Comparison of ENCODE assay signal across 22 mouse cellular contexts in the genomic region with DNA sequence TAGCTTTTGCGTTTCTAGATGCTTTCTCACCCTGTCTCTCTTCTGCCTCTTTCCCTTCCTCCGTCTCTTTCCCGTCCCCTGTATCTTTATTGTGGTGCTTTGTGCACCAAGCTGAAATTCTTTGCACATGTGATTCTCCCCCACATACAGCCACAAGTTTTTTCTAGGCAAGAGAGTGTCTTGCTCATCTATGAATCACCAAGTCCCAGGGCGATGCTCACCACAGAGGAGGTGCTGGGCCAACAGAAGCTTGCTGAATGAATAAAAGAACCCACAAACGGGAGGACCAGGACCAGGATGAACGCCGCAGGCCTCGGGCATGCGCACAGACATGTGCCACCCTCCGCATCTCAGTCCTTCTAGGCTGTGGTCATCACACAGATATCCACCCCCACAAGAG. TPM values are rescaled to one million over a fixed set of nuclear protein-coding genes. Genes with fewer than 3 reads are reported as not detected.
DNase-seq lines count a peak whose midpoint lies in the region; ATAC-seq and TF ChIP-seq lines count a peak whose summit lies in the region.
"Had no signal": no experiment of that assay in that cellular context is flagged by ENCODE, and none has a peak within 500 bp of the region (broad histone marks: within the 10 kb centered on the region; RNA-seq: fewer than 3 reads in every experiment).

No protein-coding gene starts in this region.

- H3K9ac ChIP-seq in embryonic facial prominence, embryonic 12.5 days, result no peak overlapping the region
- H3K9ac ChIP-seq: forebrain, embryonic 12.5 days; heart, embryonic 15.5 days; liver, embryonic 12.5 days; lung, embryonic 14.5 days; stomach, embryonic 15.5 days had no signal

- H3K4me1 ChIP-seq in embryonic facial prominence, embryonic 12.5 days, result peaks cover under 1% of the 10 kb centered on the region; the same call in 1 of the 2 replicates
- H3K4me1 ChIP-seq in embryonic facial prominence, embryonic 10.5 days, result peaks cover 6% of the 10 kb centered on the region
- no peaks in the 10 kb centered on the region for H3K4me1 ChIP-seq in thymus, adult 2 months (replicated peaks; ENCODE audit: control insufficient read depth, insufficient read depth, low read length)
- H3K4me1 ChIP-seq: forebrain, embryonic 12.5 days; heart, embryonic 15.5 days; liver, embryonic 12.5 days; stomach, embryonic 15.5 days had no signal

- peak overlapping the region; percentile 9; the same call in 1 of the 2 replicates for H3K4me2 ChIP-seq in embryonic facial prominence, embryonic 12.5 days (replicated peaks)
- peak overlapping the region; percentile 90 for H3K4me2 ChIP-seq in myocyte (ENCODE audit: low read depth)
- H3K4me2 ChIP-seq: forebrain, embryonic 12.5 days; heart, embryonic 15.5 days; liver, embryonic 12.5 days; lung, embryonic 14.5 days; midbrain, embryonic 11.5 days; stomach, embryonic 15.5 days had no signal

- H3K27ac ChIP-seq in embryonic facial prominence, embryonic 12.5 days, result no peak overlapping the region
- H3K27ac ChIP-seq in embryonic facial prominence, embryonic 10.5 days (replicated peaks), result no peak overlapping the region
- no peak overlapping the region for H3K27ac ChIP-seq in thymus, adult 2 months (ENCODE audit: control insufficient read depth, insufficient read depth, low read length)
- H3K27ac ChIP-seq: forebrain, embryonic 12.5 days; heart, adult 2 months; heart, embryonic 15.5 days; hindbrain, embryonic 10.5 days; liver, embryonic 12.5 days; macrophage; stomach, embryonic 15.5 days had no signal

- no peak overlapping the region for H3ac ChIP-seq in myocyte (ENCODE audit: control insufficient read depth, insufficient read length)

- H3K9me3 ChIP-seq in embryonic facial prominence, embryonic 12.5 days, result no peaks in the 10 kb centered on the region
- no peaks in the 10 kb centered on the region for H3K9me3 ChIP-seq in embryonic facial prominence, embryonic 10.5 days
- H3K9me3 ChIP-seq: forebrain, embryonic 12.5 days; heart, embryonic 15.5 days; hindbrain, embryonic 10.5 days; liver, embryonic 12.5 days; stomach, embryonic 15.5 days had no signal

- TF ChIP-seq CTCF in thymus, adult 2 months (IDR thresholded peaks at IDR 0.05; ENCODE audit: borderline replicate concordance, control insufficient read depth, extremely low read depth, insufficient read depth, low read length, poor library complexity), result no peak

- H3K36me3 ChIP-seq in embryonic facial prominence, embryonic 12.5 days, result no peaks in the 10 kb centered on the region
- H3K36me3 ChIP-seq in embryonic facial prominence, embryonic 10.5 days (replicated peaks), result no peaks in the 10 kb centered on the region
- H3K36me3 ChIP-seq in myocyte (ENCODE audit: control insufficient read depth, insufficient read depth), result no peaks in the 10 kb centered on the region
- no peaks in the 10 kb centered on the region for H3K36me3 ChIP-seq in thymus, adult 2 months (ENCODE audit: control insufficient read depth, insufficient read depth, low read length)
- H3K36me3 ChIP-seq: forebrain, embryonic 12.5 days; heart, embryonic 15.5 days; hindbrain, embryonic 10.5 days; liver, embryonic 12.5 days; stomach, embryonic 15.5 days had no signal

- H3K79me2 ChIP-seq in myocyte (ENCODE audit: control insufficient read depth, insufficient read depth), result no peaks in the 10 kb centered on the region

- 76% methylated on average over 10 of the region's 10 CpGs for WGBS in embryonic facial prominence, embryonic 12.5 days
- 88% methylated on average over 10 of the region's 10 CpGs for WGBS in embryonic facial prominence, embryonic 10.5 days
- 86% methylated on average over 10 of the region's 10 CpGs for WGBS in thymus, adult 2 months

- intact Hi-C loops in heart, postnatal 10 days (cut with DNase I), result no loop called here

- no peak for ATAC-seq in embryonic facial prominence, embryonic 12.5 days (ENCODE audit: insufficient number of reproducible peaks, insufficient read depth, low FRiP score, low TSS enrichment)
- ATAC-seq: liver, embryonic 12.5 days had no signal

- H3K4me3 ChIP-seq in embryonic facial prominence, embryonic 12.5 days, result no peak overlapping the region
- no peak overlapping the region for H3K4me3 ChIP-seq in embryonic facial prominence, embryonic 10.5 days
- H3K4me3 ChIP-seq in myocyte, result no peak overlapping the region
- no peak overlapping the region for H3K4me3 ChIP-seq in thymus, adult 2 months (ENCODE audit: control insufficient read depth, insufficient read depth, low read length)
- H3K4me3 ChIP-seq: forebrain, embryonic 12.5 days; heart, adult 2 months; heart, embryonic 15.5 days; hindbrain, embryonic 10.5 days; liver, embryonic 12.5 days; stomach, embryonic 15.5 days had no signal

- no peak for DNase-seq in embryonic facial prominence, embryonic 10.5 days (ENCODE audit: low spot score)
- DNase-seq in right cerebral cortex, adult 18-20 months, result peak; percentile 60
- no peak for DNase-seq in right cerebral cortex, postnatal 14 days
- DNase-seq in NIH3T3 (ENCODE audit: low read depth), result peak; percentile 91
- DNase-seq in thymus, adult 2 months, result no peak
- DNase-seq in heart, postnatal 10 days, result no peak
- DNase-seq: adrenal gland, adult 2 months; cerebellum, postnatal 36 days; heart, adult 2 months; kidney, adult 8-10 months; kidney, postnatal 36 days; lung, embryonic 14.5 days; thymus, postnatal 36 days had no signal

- no peak for TF ChIP-seq POLR2A in myocyte (IDR thresholded peaks at IDR 0.05; ENCODE audit: insufficient read length, low read depth)
- no peak for TF ChIP-seq POLR2A in thymus, adult 2 months (IDR thresholded peaks at IDR 0.05; ENCODE audit: control insufficient read depth, extremely low read depth, insufficient read depth, low read length, poor library complexity)

- H3K27me3 ChIP-seq in embryonic facial prominence, embryonic 12.5 days, result 0 out of 2 replicates have a peak, but pooled peaks cover 7% of the 10 kb centered on the region
- H3K27me3 ChIP-seq in embryonic facial prominence, embryonic 10.5 days (replicated peaks; ENCODE audit: low read depth, poor library complexity, severe bottlenecking), result peaks cover 50% of the 10 kb centered on the region
- no peaks in the 10 kb centered on the region for H3K27me3 ChIP-seq in myocyte (ENCODE audit: control insufficient read depth, insufficient read depth, insufficient read length)
- H3K27me3 ChIP-seq in thymus, adult 2 months (ENCODE audit: control insufficient read depth, insufficient read depth, low read length), result no peaks in the 10 kb centered on the region

TF ChIP-seq in myocyte, 11 proteins besides CTCF, POLR2A, EP300 and RAD21:
- TF ChIP-seq CEBPB (IDR thresholded peaks at IDR 0.05; ENCODE audit: insufficient read depth, poor library complexity, severe bottlenecking), result 0 out of 2 replicates have a peak, but pooled peaks have one; percentile 19
- TF ChIP-seq USF1 (IDR thresholded peaks at IDR 0.05; ENCODE audit: low read depth), result peak; percentile 74
- no peak for TF ChIP-seq MYOG (IDR thresholded peaks at IDR 0.05; ENCODE audit: control insufficient read depth in 1 of 3, insufficient read depth in 1 of 3, insufficient read length in 2 of 3, low read depth in 2 of 3)

RNA-seq across cellular contexts. Expression of a gene that starts 22.1 kb away (rescaled TPM):
- 17.0 and 25.2 TPM in 2 replicates for polyA plus RNA-seq in embryonic facial prominence, embryonic 12.5 days (2016; fragmentation: Nextera tagmentation; extraction: Ambion mirVana)
- polyA plus RNA-seq in embryonic facial prominence, embryonic 10.5 days (2016; fragmentation: Nextera tagmentation; extraction: Ambion mirVana), result 15.9 and 18.9 TPM in 2 replicates
- polyA plus RNA-seq in myocyte (2012; fragmentation: generic; extraction: Trizol), result 21.2 TPM
- 1.5 and 1.9 TPM in 2 replicates for polyA plus RNA-seq in thymus, adult 2 months (2012; rRNA removed)
- total RNA-seq in heart, postnatal 10 days (2021), result 1 to 10 TPM; 2.1 to 2.7 TPM
- total RNA-seq: heart, adult 2 months had no signal
- polyA plus RNA-seq: macrophage had no signal

Comparison
In these comparisons a context has a peak if more than half of its experiments do, and no peak if none do; other contexts are left out.
1. DNase-seq: peak in right cerebral cortex, adult 18-20 months (single experiment) and NIH3T3 (single experiment); none in embryonic facial prominence, embryonic 10.5 days (single experiment), right cerebral cortex, postnatal 14 days (single experiment), thymus, adult 2 months (single experiment) and heart, postnatal 10 days (0 of 2).